Mouse (Mus musculus) lung, embryonic 16.5 days (tissue): ENCODE results near the gene Ckap2. TPM values are rescaled to one million over a fixed set of nuclear protein-coding genes. Genes with fewer than 3 reads are reported as not detected.

Experiments
- ATAC-seq: fragments of 200-750 bp; cut with Nextera tagmentation; 2 replicates; pipeline ENCODE4 v1.8.0; 2017; ENCODE audit warnings: low read depth, mild to moderate bottlenecking, moderate library complexity
- H3K27ac ChIP-seq: fragments of 300-500 bp; sonication (generic); 2 replicates; pipeline ENCODE4 v1.5.1; 2014; ENCODE audit warnings: mild to moderate bottlenecking, control low read depth, low read length
- H3K27me3 ChIP-seq: fragments of 300-500 bp; sonication (generic); 2 replicates; pipeline ENCODE4 v1.6.1; 2014; ENCODE audit warnings: low read depth, low read length, mixed read lengths; ENCODE audit not compliant: control insufficient read depth, insufficient read depth
- H3K36me3 ChIP-seq: fragments of 300-500 bp; sonication (generic); 2 replicates; pipeline ENCODE4 v1.6.1; 2014; ENCODE audit warnings: low read length; ENCODE audit not compliant: control insufficient read depth, insufficient read depth
- H3K4me1 ChIP-seq: fragments of 300-500 bp; sonication (generic); replicated peaks from 2 replicates; pipeline ENCODE4 v1.6.1; 2014; ENCODE audit warnings: low read length, mixed read lengths; ENCODE audit not compliant: control insufficient read depth, insufficient read depth
- H3K4me2 ChIP-seq: fragments of 300-500 bp; sonication (generic); 2 replicates; pipeline ENCODE4 v1.6.1; 2014; ENCODE audit warnings: low read depth, low read length, control low read depth
- H3K4me3 ChIP-seq: fragments of 300-500 bp; sonication (generic); 2 replicates; pipeline ENCODE4 v1.5.1; 2014; ENCODE audit warnings: mild to moderate bottlenecking, low read length, control low read depth
- H3K9ac ChIP-seq: fragments of 300-500 bp; sonication (generic); 2 replicates; pipeline ENCODE4 v1.6.1; 2014; ENCODE audit warnings: low read length, control low read depth
- H3K9me3 ChIP-seq: fragments of 300-500 bp; sonication (generic); 2 replicates; pipeline ENCODE4 v1.6.1; 2016; ENCODE audit warnings: low read length; ENCODE audit not compliant: control insufficient read depth
- WGBS: fragments of 180-500 bp; shearing (Covaris S2); extraction: QIAGEN DNeasy Blood & Tissue Kit; methylation state at CpG from one replicate; pipeline ENCODE4 v1.1.7; 2014; 5-methylcytosine and 5-hydroxymethylcytosine counted together
- polyA plus RNA-seq: library from polyadenylated mRNA; unstranded; fragments of >200 nt; fragmentation: Nextera tagmentation; extraction: Ambion mirVana; gene quantifications from 2 replicates; pipeline ENCODE4 v1.2.1, GENCODE M21; 2015

Gene Ckap2
- polyA plus RNA-seq, 1 experiment from 2014 or later: 55.5 TPM

DNA sequence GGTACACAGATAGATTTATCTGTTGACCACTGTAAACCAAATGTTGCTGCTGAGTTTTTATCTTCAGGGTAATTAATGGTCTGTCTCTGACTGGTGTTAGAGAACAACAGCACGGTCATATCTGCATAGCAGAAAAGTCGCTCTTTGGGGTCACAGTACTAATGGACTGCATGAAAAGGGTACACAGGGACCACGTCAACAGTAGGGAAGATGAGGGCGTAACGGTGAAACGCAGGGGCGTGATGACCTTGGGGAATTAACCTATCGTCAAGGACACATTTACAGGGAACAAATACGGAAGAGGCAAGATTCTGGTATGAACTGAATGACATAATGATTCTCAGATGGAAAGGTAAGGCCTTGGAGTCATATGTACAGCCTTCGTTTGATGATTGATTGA lies 21.2 kb downstream of the Ckap2 start:
- H3K9ac ChIP-seq: no peak overlapping the region
- peaks cover 14% of the 10 kb centered on the region for H3K36me3 ChIP-seq
- no peaks in the 10 kb centered on the region for H3K9me3 ChIP-seq
- no peak for ATAC-seq
- H3K4me2 ChIP-seq: no peak overlapping the region
- 77% methylated on average over 10 of the region's 10 CpGs for WGBS
- H3K4me1 ChIP-seq: peaks cover 6% of the 10 kb centered on the region; the same call in 1 of the 2 replicates
- no peak overlapping the region for H3K4me3 ChIP-seq
- H3K27ac ChIP-seq: no peak overlapping the region
- no peaks in the 10 kb centered on the region for H3K27me3 ChIP-seq

DNA sequence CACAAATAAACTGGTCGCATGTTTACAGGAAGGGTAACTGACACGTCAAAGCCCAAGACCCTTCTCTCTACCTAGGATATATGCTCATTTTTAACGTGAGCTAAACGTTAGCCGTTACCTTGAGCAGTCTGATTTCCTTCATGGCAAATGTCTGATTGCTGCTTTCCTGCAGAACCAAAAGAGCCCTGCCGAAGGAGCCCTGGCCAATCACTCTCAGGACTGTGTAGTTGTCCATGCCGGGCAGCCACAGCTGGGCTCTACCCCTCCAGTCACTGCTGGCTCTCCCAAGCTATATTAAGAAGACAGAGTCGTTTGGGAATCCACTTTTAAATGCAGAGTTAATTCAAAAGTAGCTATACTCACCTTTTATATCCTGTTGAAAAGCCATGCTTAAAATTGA lies 23.4 kb downstream of the Ckap2 start:
- no peaks in the 10 kb centered on the region for H3K27me3 ChIP-seq
- no peaks in the 10 kb centered on the region; the same call in 1 of the 2 replicates for H3K36me3 ChIP-seq
- H3K4me2 ChIP-seq: no peak overlapping the region
- 67% methylated on average over 8 of the region's 8 CpGs for WGBS
- H3K9me3 ChIP-seq: no peaks in the 10 kb centered on the region
- H3K4me3 ChIP-seq: no peak overlapping the region
- ATAC-seq: no peak
- H3K4me1 ChIP-seq: peaks cover 6% of the 10 kb centered on the region; the same call in 1 of the 2 replicates
- no peak overlapping the region for H3K27ac ChIP-seq
- H3K9ac ChIP-seq: no peak overlapping the region

DNA sequence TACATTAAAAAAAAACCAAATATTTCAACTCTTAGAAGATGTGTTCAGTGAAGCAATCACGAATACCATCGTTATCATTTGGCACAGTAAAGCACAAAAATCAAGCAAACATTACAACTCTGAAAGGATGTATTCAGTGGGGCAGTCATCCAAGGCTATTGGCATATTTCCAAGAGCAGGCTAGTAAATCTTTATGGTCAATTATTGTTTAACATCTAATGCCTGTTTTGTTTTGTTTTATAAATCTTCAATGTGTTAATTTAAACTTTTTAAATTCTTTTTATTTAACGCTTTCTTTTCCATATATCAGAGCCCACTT lies 35.3 kb downstream of the Ckap2 start:
- Histone ChIP-seq H3K27me3 (no peaks in the 10 kb centered on the region), H3K4me2 (no peak overlapping the region), H3K4me1 (peaks cover 6% of the 10 kb centered on the region; the same call in 1 of the 2 replicates), H3K9ac (no peak overlapping the region), H3K4me3 (no peak overlapping the region), H3K36me3 (no peaks in the 10 kb centered on the region), H3K27ac (no peak overlapping the region), H3K9me3 (no peaks in the 10 kb centered on the region)
- peak; percentile 56; the same call in 1 of the 2 replicates for ATAC-seq
- 36% methylated on average over 3 of the region's 3 CpGs for WGBS

GRCm38 (mm10) chr8:22149643-22150344 lies 35.8 kb downstream of the Ckap2 start:
- no peaks in the 10 kb centered on the region for H3K36me3 ChIP-seq
- H3K27ac ChIP-seq: peak overlapping the region; percentile 54
- H3K4me3 ChIP-seq: no peak overlapping the region
- H3K27me3 ChIP-seq: no peaks in the 10 kb centered on the region
- H3K4me2 ChIP-seq: peak overlapping the region; percentile 16; the same call in 1 of the 2 replicates
- H3K9me3 ChIP-seq: no peaks in the 10 kb centered on the region
- 59% methylated on average over 11 of the region's 11 CpGs for WGBS
- peak; percentile 69 for ATAC-seq
- H3K9ac ChIP-seq: no peak overlapping the region
- H3K4me1 ChIP-seq: peaks cover 6% of the 10 kb centered on the region; the same call in 1 of the 2 replicates

- no peaks in the 10 kb centered on the region for H3K9me3 ChIP-seq
- H3K36me3 ChIP-seq: no peaks in the 10 kb centered on the region
- no peaks in the 10 kb centered on the region for H3K27me3 ChIP-seq
- no peak overlapping the region for H3K27ac ChIP-seq
- WGBS: 87% methylated on average over 7 of the region's 7 CpGs
- ATAC-seq: no peak
- no peak overlapping the region for H3K4me3 ChIP-seq
- no peak overlapping the region for H3K4me2 ChIP-seq
- no peak overlapping the region for H3K9ac ChIP-seq
- peaks cover 6% of the 10 kb centered on the region; the same call in 1 of the 2 replicates for H3K4me1 ChIP-seq
Measured at GRCm38 (mm10) chr8:22148367-22148740, 37.3 kb downstream of the Ckap2 start.

- H3K4me1 ChIP-seq: peaks cover 6% of the 10 kb centered on the region; the same call in 1 of the 2 replicates
- no peak overlapping the region for H3K4me3 ChIP-seq
- H3K4me2 ChIP-seq: no peak overlapping the region
- 82% methylated on average over 9 of the region's 9 CpGs for WGBS
- H3K9me3 ChIP-seq: no peaks in the 10 kb centered on the region
- ATAC-seq: no peak
- no peak overlapping the region for H3K27ac ChIP-seq
- H3K36me3 ChIP-seq: no peaks in the 10 kb centered on the region
- no peaks in the 10 kb centered on the region for H3K27me3 ChIP-seq
- H3K9ac ChIP-seq: no peak overlapping the region
Measured at GRCm38 (mm10) chr8:22147706-22148366, 37.8 kb downstream of the Ckap2 start.

DNA sequence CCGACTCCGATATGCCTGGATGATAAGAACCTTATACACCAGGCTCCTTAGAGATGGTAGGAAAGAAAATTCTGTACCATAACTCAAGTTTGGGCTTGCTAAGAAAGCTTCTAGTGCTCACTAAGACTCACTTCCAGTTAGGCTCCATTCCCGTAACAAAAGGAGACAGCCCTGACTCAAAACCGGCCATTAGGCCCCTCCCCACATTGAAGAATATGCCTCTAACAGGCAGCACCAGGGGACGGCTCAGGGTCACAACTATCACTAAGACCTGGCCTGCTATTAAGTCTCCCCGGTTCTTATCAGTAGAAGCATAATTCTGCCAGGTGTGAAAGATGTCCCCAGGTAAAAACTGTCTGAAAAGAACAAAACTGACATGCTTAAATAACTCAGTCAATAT lies 39.8 kb downstream of the Ckap2 start:
- peaks cover 6% of the 10 kb centered on the region; the same call in 1 of the 2 replicates for H3K4me1 ChIP-seq
- H3K4me2 ChIP-seq: no peak overlapping the region
- H3K4me3 ChIP-seq: no peak overlapping the region
- H3K36me3 ChIP-seq: no peaks in the 10 kb centered on the region
- H3K9me3 ChIP-seq: no peaks in the 10 kb centered on the region
- WGBS: 74% methylated on average over 6 of the region's 6 CpGs
- ATAC-seq: no peak
- no peak overlapping the region for H3K9ac ChIP-seq
- H3K27ac ChIP-seq: no peak overlapping the region
- no peaks in the 10 kb centered on the region for H3K27me3 ChIP-seq

- Histone ChIP-seq H3K4me1 (no peaks in the 10 kb centered on the region), H3K4me2 (no peak overlapping the region), H3K27me3 (no peaks in the 10 kb centered on the region), H3K36me3 (no peaks in the 10 kb centered on the region), H3K27ac (no peak overlapping the region), H3K9ac (no peak overlapping the region), H3K9me3 (no peaks in the 10 kb centered on the region), H3K4me3 (no peak overlapping the region)
- ATAC-seq: no peak
- 55% methylated on average over 1 of the region's 1 CpGs for WGBS
Measured at GRCm38 (mm10) chr8:22143764-22144491, 41.7 kb downstream of the Ckap2 start.

GRCm38 (mm10) chr8:22142592-22142991 lies 43.0 kb downstream of the Ckap2 start:
- no peak overlapping the region for H3K4me2 ChIP-seq
- no peak for ATAC-seq
- no peak overlapping the region for H3K9ac ChIP-seq
- H3K4me3 ChIP-seq: no peak overlapping the region
- H3K27ac ChIP-seq: no peak overlapping the region
- 81% methylated on average over 4 of the region's 4 CpGs for WGBS
- H3K27me3 ChIP-seq: no peaks in the 10 kb centered on the region
- no peaks in the 10 kb centered on the region for H3K36me3 ChIP-seq
- H3K4me1 ChIP-seq: no peaks in the 10 kb centered on the region
- no peaks in the 10 kb centered on the region for H3K9me3 ChIP-seq
